Mouse (Mus musculus): ENCODE results near the gene Rps5. TPM values are rescaled to one million over a fixed set of nuclear protein-coding genes. Genes with fewer than 3 reads are reported as not detected.
"Not testable (repeated sequence)": the region's sequence is repeated elsewhere in the genome, so short reads cannot be mapped to it uniquely, and the experiment has no call there.

Rps5 gene
- polyA plus RNA-seq, 1 experiment, result 2,106 TPM

GRCm38 (mm10) chr7:12909498-12909962 is 12.6 kb upstream of the Rps5 start:
- 14% methylated on average over 7 of the region's 7 CpGs for WGBS
- H3K4me3 ChIP-seq (ENCODE audit: extremely low read depth, insufficient read depth, insufficient read length), result peak overlapping the region; percentile 73
- peaks cover 13% of the 10 kb centered on the region for H3K36me3 ChIP-seq (ENCODE audit: control insufficient read depth, insufficient read depth, low read length)
- no peaks in the 10 kb centered on the region for H3K27me3 ChIP-seq (ENCODE audit: control insufficient read depth, insufficient read depth, low read length)
- TF ChIP-seq CTCF (IDR thresholded peaks at IDR 0.05; ENCODE audit: extremely low read depth, insufficient read depth, insufficient read length, insufficient replicate concordance) (peak; percentile 53; the same call in 1 of the 2 replicates), POLR2A (IDR thresholded peaks at IDR 0.05; ENCODE audit: low read depth, low read length) (no peak)
- no peaks in the 10 kb centered on the region; the same call in 1 of the 2 replicates for H3K4me1 ChIP-seq (ENCODE audit: control insufficient read depth, insufficient read depth, insufficient read length)
- peak overlapping the region; percentile 90 for H3K27ac ChIP-seq (ENCODE audit: insufficient read depth, low read length)
- DNase-seq (ENCODE audit: low read depth in 1 of 2, low spot score in 2 of 2), result peak; percentile 72 to 85

- no peaks in the 10 kb centered on the region for H3K27me3 ChIP-seq (ENCODE audit: control insufficient read depth, insufficient read depth, low read length)
- WGBS, result under 1% methylated on average over 19 of the region's 19 CpGs
- no peak for TF ChIP-seq CTCF (IDR thresholded peaks at IDR 0.05; ENCODE audit: extremely low read depth, insufficient read depth, insufficient read length, insufficient replicate concordance)
- TF ChIP-seq POLR2A (IDR thresholded peaks at IDR 0.05; ENCODE audit: low read depth, low read length), result peak; percentile 44; the same call in 1 of the 2 replicates
- peak; percentile 14 to 36 for DNase-seq (ENCODE audit: low read depth in 1 of 2, low spot score in 2 of 2)
- H3K27ac ChIP-seq (ENCODE audit: insufficient read depth, low read length), result peak overlapping the region; percentile 90
- H3K36me3 ChIP-seq (ENCODE audit: control insufficient read depth, insufficient read depth, low read length), result peaks cover 13% of the 10 kb centered on the region
- H3K4me1 ChIP-seq (ENCODE audit: control insufficient read depth, insufficient read depth, insufficient read length), result no peaks in the 10 kb centered on the region; the same call in 1 of the 2 replicates
- H3K4me3 ChIP-seq (ENCODE audit: extremely low read depth, insufficient read depth, insufficient read length), result peak overlapping the region; percentile 73
Observed at GRCm38 (mm10) chr7:12910181-12910668, 11.9 kb upstream of the Rps5 start.

GRCm38 (mm10) chr7:12913556-12913955 is 8.5 kb upstream of the Rps5 start:
- H3K36me3 ChIP-seq (ENCODE audit: control insufficient read depth, insufficient read depth, low read length), result no peaks in the 10 kb centered on the region
- no peaks in the 10 kb centered on the region; the same call in 1 of the 2 replicates for H3K4me1 ChIP-seq (ENCODE audit: control insufficient read depth, insufficient read depth, insufficient read length)
- no peak overlapping the region for H3K4me3 ChIP-seq (ENCODE audit: extremely low read depth, insufficient read depth, insufficient read length)
- no peak overlapping the region for H3K27ac ChIP-seq (ENCODE audit: insufficient read depth, low read length)
- no peak for DNase-seq (ENCODE audit: low read depth in 1 of 2, low spot score in 2 of 2)
- no peak for TF ChIP-seq POLR2A (IDR thresholded peaks at IDR 0.05; ENCODE audit: low read depth, low read length)
- peak; percentile 13; the same call in 1 of the 2 replicates for TF ChIP-seq CTCF (IDR thresholded peaks at IDR 0.05; ENCODE audit: extremely low read depth, insufficient read depth, insufficient read length, insufficient replicate concordance)
- H3K27me3 ChIP-seq (ENCODE audit: control insufficient read depth, insufficient read depth, low read length), result no peaks in the 10 kb centered on the region

GRCm38 (mm10) chr7:12920495-12920894 is 1.6 kb upstream of the Rps5 start:
- not testable (repeated sequence) for H3K27ac ChIP-seq (ENCODE audit: insufficient read depth, low read length); H3K4me3 ChIP-seq (ENCODE audit: extremely low read depth, insufficient read depth, insufficient read length); H3K4me1 ChIP-seq (ENCODE audit: control insufficient read depth, insufficient read depth, insufficient read length); DNase-seq (ENCODE audit: low read depth in 1 of 2, low spot score in 2 of 2); H3K27me3 ChIP-seq (ENCODE audit: control insufficient read depth, insufficient read depth, low read length)
- WGBS, result 88% methylated on average over 7 of the region's 8 CpGs
- peaks cover 13% of the 10 kb centered on the region for H3K36me3 ChIP-seq (ENCODE audit: control insufficient read depth, insufficient read depth, low read length)

- H3K4me1 ChIP-seq (ENCODE audit: control insufficient read depth, insufficient read depth, insufficient read length), result peaks cover 3% of the 10 kb centered on the region; the same call in 1 of the 2 replicates
- peak overlapping the region; percentile 74 for H3K4me3 ChIP-seq (ENCODE audit: extremely low read depth, insufficient read depth, insufficient read length)
- peaks cover 21% of the 10 kb centered on the region for H3K36me3 ChIP-seq (ENCODE audit: control insufficient read depth, insufficient read depth, low read length)
- peak overlapping the region; percentile 92 for H3K27ac ChIP-seq (ENCODE audit: insufficient read depth, low read length)
- H3K27me3 ChIP-seq (ENCODE audit: control insufficient read depth, insufficient read depth, low read length), result no peaks in the 10 kb centered on the region
- TF ChIP-seq CTCF (IDR thresholded peaks at IDR 0.05; ENCODE audit: extremely low read depth, insufficient read depth, insufficient read length, insufficient replicate concordance) (no peak), POLR2A (IDR thresholded peaks at IDR 0.05; ENCODE audit: low read depth, low read length) (no peak)
- no peak for DNase-seq (ENCODE audit: low read depth in 1 of 2, low spot score in 2 of 2)
- WGBS, result 1% methylated on average over 3 of the region's 3 CpGs
Observed at GRCm38 (mm10) chr7:12921318-12921704, 779 bp upstream of the Rps5 start.

- WGBS, result 2% methylated on average over 8 of the region's 8 CpGs
- Histone ChIP-seq H3K27ac (ENCODE audit: insufficient read depth, low read length) (no peak overlapping the region), H3K36me3 (ENCODE audit: control insufficient read depth, insufficient read depth, low read length) (peaks cover 29% of the 10 kb centered on the region), H3K4me3 (ENCODE audit: extremely low read depth, insufficient read depth, insufficient read length) (peak overlapping the region; percentile 85), H3K4me1 (ENCODE audit: control insufficient read depth, insufficient read depth, insufficient read length) (peaks cover 3% of the 10 kb centered on the region; the same call in 1 of the 2 replicates), H3K27me3 (ENCODE audit: control insufficient read depth, insufficient read depth, low read length) (no peaks in the 10 kb centered on the region)
- TF ChIP-seq POLR2A (IDR thresholded peaks at IDR 0.05; ENCODE audit: low read depth, low read length), result no peak
- no peak for TF ChIP-seq CTCF (IDR thresholded peaks at IDR 0.05; ENCODE audit: extremely low read depth, insufficient read depth, insufficient read length, insufficient replicate concordance)
- DNase-seq (ENCODE audit: low read depth in 1 of 2, low spot score in 2 of 2), result no peak
Observed at GRCm38 (mm10) chr7:12922729-12923128, 639 bp downstream of the Rps5 start.

- peaks cover 1% of the 10 kb centered on the region for H3K4me1 ChIP-seq (ENCODE audit: control insufficient read depth, insufficient read depth, insufficient read length)
- 96% methylated on average over 7 of the region's 7 CpGs for WGBS
- peaks cover 29% of the 10 kb centered on the region for H3K36me3 ChIP-seq (ENCODE audit: control insufficient read depth, insufficient read depth, low read length)
- DNase-seq (ENCODE audit: low read depth in 1 of 2, low spot score in 2 of 2), result no peak
- H3K27me3 ChIP-seq (ENCODE audit: control insufficient read depth, insufficient read depth, low read length), result no peaks in the 10 kb centered on the region
- no peak for TF ChIP-seq CTCF (IDR thresholded peaks at IDR 0.05; ENCODE audit: extremely low read depth, insufficient read depth, insufficient read length, insufficient replicate concordance)
- no peak for TF ChIP-seq POLR2A (IDR thresholded peaks at IDR 0.05; ENCODE audit: low read depth, low read length)
- H3K4me3 ChIP-seq (ENCODE audit: extremely low read depth, insufficient read depth, insufficient read length), result no peak overlapping the region
- no peak overlapping the region for H3K27ac ChIP-seq (ENCODE audit: insufficient read depth, low read length)
Observed at GRCm38 (mm10) chr7:12926316-12926715, 4.2 kb downstream of the Rps5 start.
